Mouse (Mus musculus) brain, embryonic 14.5 days (tissue): ENCODE measurements around the gene Fbxl4.

Source experiments
- CTCF ChIP-seq: fragments of 200-500 bp; IDR thresholded peaks from 2 replicates; pipeline ENCODE4 v1.5.1; 2012; ENCODE audit warnings: inconsistent platforms, mild to moderate bottlenecking, moderate library complexity, borderline replicate concordance; ENCODE audit not compliant: insufficient read depth, insufficient read length; ENCODE audit errors: extremely low read depth
- POLR2A ChIP-seq: fragments of 200-500 bp; IDR thresholded peaks from 2 replicates; pipeline ENCODE4 v1.6.1; 2012; ENCODE audit warnings: mild to moderate bottlenecking, inconsistent platforms, borderline replicate concordance; ENCODE audit not compliant: poor library complexity, insufficient read depth, insufficient read length, severe bottlenecking; ENCODE audit errors: extremely low read depth

DNA sequence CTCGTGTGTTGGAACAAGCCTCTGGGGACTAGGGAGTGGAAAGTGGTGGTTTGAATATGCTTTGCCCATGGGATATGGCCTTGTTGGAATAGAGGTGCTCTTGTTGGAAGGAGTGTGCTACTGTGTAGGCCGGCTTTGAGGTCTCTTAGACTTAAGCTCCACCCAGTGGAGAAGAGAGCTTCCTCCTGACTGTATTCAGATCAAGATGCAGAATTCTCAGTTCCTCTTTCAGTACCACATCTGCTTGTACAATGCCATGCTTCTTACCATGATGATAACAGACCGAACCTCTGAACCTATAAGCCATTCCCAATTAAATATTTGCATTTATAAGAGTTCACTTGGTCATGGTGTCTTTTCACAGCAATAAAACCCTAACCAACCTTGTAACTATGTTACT lies 44.7 kb downstream of the Fbxl4 start:
- TF ChIP-seq POLR2A (no peak), CTCF (no peak)
